Mouse (Mus musculus): ENCODE results near the gene Adgrf5.

GRCm38 (mm10) chr17:43503861-43504593 is 143.8 kb downstream of the Adgrf5 start:
- TF ChIP-seq CTCF (IDR thresholded peaks at IDR 0.05; ENCODE audit: borderline replicate concordance, insufficient read depth, low read length) (no peak), POLR2A (IDR thresholded peaks at IDR 0.05; ENCODE audit: low read depth, low read length) (no peak)

Data from embryonic fibroblast, embryonic 13.5 days (primary cell).